Mouse (Mus musculus): Measurements from ENCODE around the gene Pla2g2f. TPM values are rescaled to one million over a fixed set of nuclear protein-coding genes. Genes with fewer than 3 reads are reported as not detected.

Pla2g2f gene
- total and polyA plus RNA-seq, 3 experiments: 0.11 TPM; not detected in 2

DNA sequence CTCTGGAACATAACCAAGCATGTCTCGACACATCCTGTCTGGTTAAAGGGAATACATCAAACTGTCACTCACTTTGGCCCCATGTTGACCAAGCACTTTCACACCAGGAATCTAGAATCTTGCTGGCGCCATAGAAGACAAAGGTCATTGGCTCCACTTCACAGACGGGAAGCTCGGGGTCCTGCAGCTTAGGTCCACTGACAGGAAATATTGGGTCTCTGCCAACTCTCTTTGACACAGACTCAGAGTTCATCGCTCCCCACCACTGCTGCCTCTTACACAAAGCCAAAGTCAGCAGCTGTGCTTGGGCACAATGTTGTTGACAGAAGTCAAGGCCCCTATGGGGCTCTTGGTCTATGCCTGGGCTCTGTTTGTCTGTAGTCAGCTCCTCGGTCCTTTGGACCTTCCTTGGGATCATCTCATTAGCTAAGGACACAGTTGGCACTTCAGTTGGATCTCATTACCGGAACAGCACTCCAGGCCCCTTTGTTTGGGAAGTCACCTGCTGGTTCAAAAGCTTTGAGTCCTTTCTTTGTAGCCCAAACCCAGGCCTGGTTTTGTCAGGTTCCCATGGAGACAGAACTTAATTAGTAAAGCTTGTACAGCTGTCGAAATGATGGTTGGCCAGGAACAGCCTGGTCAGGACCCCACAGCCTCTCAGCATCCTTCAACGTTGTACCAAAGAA is 28.3 kb downstream of the Pla2g2f start:
- Histone ChIP-seq H3K36me3 (replicated peaks) (no peaks in the 10 kb centered on the region), H3K27me3 (ENCODE audit: insufficient read depth, low read length) (no peaks in the 10 kb centered on the region), H3K4me1 (ENCODE audit: insufficient read depth, low read depth, low read length) (no peaks in the 10 kb centered on the region), H3K4me3 (ENCODE audit: low read depth, low read length) (no peak overlapping the region), H3K9me3 (replicated peaks) (peaks cover 87% of the 10 kb centered on the region)
- TF ChIP-seq POLR2AphosphoS5 (IDR thresholded peaks at IDR 0.05; ENCODE audit: insufficient replicate concordance, low read depth, low read length) (no peak), GATA1 (IDR thresholded peaks at IDR 0.05; ENCODE audit: borderline replicate concordance, low read length) (no peak), GATA2 (IDR thresholded peaks at IDR 0.05; ENCODE audit: borderline replicate concordance, low read depth, low read length) (no peak), TAL1 (conservative IDR thresholded peaks at IDR 0.05; ENCODE audit: low read depth, low read length) (no peak), CTCF (IDR thresholded peaks at IDR 0.05; ENCODE audit: low read depth, low read length) (no peak)
- ATAC-seq (ENCODE audit: extremely low read depth, insufficient number of reproducible peaks, low FRiP score, poor library complexity, severe bottlenecking) (no peak), DNase-seq (ENCODE audit: low spot score) (no peak)

DNA sequence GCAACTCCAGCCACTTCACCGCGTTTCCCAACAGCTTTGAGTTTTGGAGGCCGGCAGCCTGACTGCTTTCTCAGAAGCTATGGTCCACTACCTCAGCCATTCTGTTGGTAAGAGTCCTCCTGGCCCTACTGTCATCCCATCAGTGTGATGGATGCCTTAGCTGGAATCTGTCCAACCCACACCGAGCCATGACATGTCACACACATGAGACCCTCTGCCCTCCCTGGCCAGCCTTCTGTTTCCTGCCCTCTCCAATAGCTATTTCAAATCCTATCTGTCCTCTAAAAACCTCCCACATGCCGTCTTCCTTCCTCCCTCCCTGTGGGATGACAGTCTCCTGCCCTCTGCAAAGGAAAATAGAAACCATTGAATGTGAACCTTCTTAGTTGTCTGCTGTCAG is 31.7 kb downstream of the Pla2g2f start:
- H3K27me3 ChIP-seq (ENCODE audit: insufficient read depth, low read length): no peaks in the 10 kb centered on the region; the same call in 1 of the 2 replicates
- no peak for DNase-seq (ENCODE audit: low spot score)
- no peak for ATAC-seq (ENCODE audit: extremely low read depth, insufficient number of reproducible peaks, low FRiP score, poor library complexity, severe bottlenecking)
- peaks cover 84% of the 10 kb centered on the region for H3K9me3 ChIP-seq (replicated peaks)
- no peaks in the 10 kb centered on the region for H3K36me3 ChIP-seq (replicated peaks)
- TF ChIP-seq POLR2AphosphoS5 (IDR thresholded peaks at IDR 0.05; ENCODE audit: insufficient replicate concordance, low read depth, low read length) (no peak), GATA1 (IDR thresholded peaks at IDR 0.05; ENCODE audit: borderline replicate concordance, low read length) (no peak), GATA2 (IDR thresholded peaks at IDR 0.05; ENCODE audit: borderline replicate concordance, low read depth, low read length) (no peak)
- H3K4me1 ChIP-seq (ENCODE audit: insufficient read depth, low read depth, low read length): no peaks in the 10 kb centered on the region
- H3K4me3 ChIP-seq (ENCODE audit: low read depth, low read length): no peak overlapping the region

DNA sequence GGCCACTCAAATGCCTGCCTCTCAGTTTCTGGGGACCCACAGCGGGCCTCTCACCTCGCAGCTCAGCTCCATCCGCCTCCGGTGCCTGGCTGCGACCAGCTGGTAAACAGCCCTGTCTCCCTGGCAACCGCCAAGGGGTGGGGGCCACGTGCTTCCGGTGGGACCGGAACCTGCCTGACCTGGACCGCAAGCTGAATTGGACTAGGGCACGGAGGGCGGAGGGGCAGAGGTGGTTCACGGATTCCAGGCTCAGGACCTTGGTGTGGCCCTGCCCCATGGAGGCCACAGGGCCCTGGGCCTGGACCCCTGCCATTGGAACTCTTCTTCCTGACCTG is 32.3 kb downstream of the Pla2g2f start:
- Histone ChIP-seq H3K9me3 (replicated peaks) (peaks cover 85% of the 10 kb centered on the region), H3K36me3 (replicated peaks) (no peaks in the 10 kb centered on the region), H3K4me1 (ENCODE audit: insufficient read depth, low read depth, low read length) (no peaks in the 10 kb centered on the region), H3K27me3 (ENCODE audit: insufficient read depth, low read length) (no peaks in the 10 kb centered on the region; the same call in 1 of the 2 replicates), H3K4me3 (ENCODE audit: low read depth, low read length) (no peak overlapping the region; the same call in 1 of the 2 replicates)
- no peak for ATAC-seq (ENCODE audit: extremely low read depth, insufficient number of reproducible peaks, low FRiP score, poor library complexity, severe bottlenecking)
- no peak for DNase-seq (ENCODE audit: low spot score)
- TF ChIP-seq GATA2 (IDR thresholded peaks at IDR 0.05; ENCODE audit: borderline replicate concordance, low read depth, low read length) (no peak), GATA1 (IDR thresholded peaks at IDR 0.05; ENCODE audit: borderline replicate concordance, low read length) (no peak), POLR2AphosphoS5 (IDR thresholded peaks at IDR 0.05; ENCODE audit: insufficient replicate concordance, low read depth, low read length) (no peak), CTCF (IDR thresholded peaks at IDR 0.05; ENCODE audit: low read depth, low read length) (no peak), TAL1 (conservative IDR thresholded peaks at IDR 0.05; ENCODE audit: low read depth, low read length) (no peak)

DNA sequence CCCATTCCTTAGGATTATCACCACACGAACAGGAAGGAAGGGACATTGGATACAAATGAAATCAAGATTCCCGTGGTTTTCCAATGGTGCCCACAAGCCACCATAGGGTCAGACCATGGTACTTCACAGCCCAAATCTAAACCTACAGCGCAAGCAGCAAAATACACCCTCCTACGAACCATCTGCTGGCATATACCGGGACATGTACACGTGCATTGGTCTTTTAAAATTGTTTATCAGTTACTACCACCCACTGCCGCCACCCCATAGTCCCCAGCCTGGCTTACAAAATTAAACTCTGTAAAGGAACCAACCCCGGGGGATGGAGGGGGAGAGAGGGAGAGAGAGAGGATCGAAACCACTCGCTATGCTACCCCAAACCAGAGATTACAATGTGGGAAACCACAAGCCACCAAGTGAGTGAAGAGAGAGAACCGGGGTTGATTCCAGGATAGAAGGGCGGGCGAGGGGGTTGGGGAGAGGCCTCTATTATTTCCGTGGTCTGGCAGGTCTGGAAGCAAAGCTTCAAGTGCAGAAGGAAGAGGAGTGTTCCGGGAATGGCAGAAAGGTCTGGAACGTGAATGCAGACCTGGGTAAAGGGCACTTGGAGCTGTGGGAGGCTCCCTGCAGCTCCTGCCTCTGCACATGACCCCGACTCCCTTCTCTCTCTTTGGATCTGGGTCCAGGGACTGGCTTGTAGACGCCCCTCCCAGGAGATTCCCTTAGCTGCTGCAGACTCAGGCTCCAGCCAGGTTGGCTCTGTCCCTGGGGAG is 32.9 kb downstream of the Pla2g2f start, which contains the start of gene Pla2g2c:
Pla2g2c (plus strand) TSS at position 439 of the 773 bp plus-strand sequence.
- Histone ChIP-seq H3K9me3 (replicated peaks) (peaks cover 87% of the 10 kb centered on the region), H3K4me1 (ENCODE audit: insufficient read depth, low read depth, low read length) (no peaks in the 10 kb centered on the region), H3K27me3 (ENCODE audit: insufficient read depth, low read length) (no peaks in the 10 kb centered on the region; the same call in 1 of the 2 replicates), H3K4me3 (ENCODE audit: low read depth, low read length) (no peak within 1 kb of the TSS; the same call in 1 of the 2 replicates), H3K36me3 (replicated peaks) (no peaks in the 10 kb centered on the region)
- no peak for ATAC-seq (ENCODE audit: extremely low read depth, insufficient number of reproducible peaks, low FRiP score, poor library complexity, severe bottlenecking)
- TF ChIP-seq TAL1 (conservative IDR thresholded peaks at IDR 0.05; ENCODE audit: low read depth, low read length) (no peak), POLR2AphosphoS5 (IDR thresholded peaks at IDR 0.05; ENCODE audit: insufficient replicate concordance, low read depth, low read length) (no peak)
- no peak for DNase-seq (ENCODE audit: low spot score)

GRCm38 (mm10) chr4:138723493-138724281 is 33.7 kb downstream of the Pla2g2f start:
- no peaks in the 10 kb centered on the region for H3K36me3 ChIP-seq (replicated peaks)
- H3K4me1 ChIP-seq (ENCODE audit: insufficient read depth, low read depth, low read length): no peaks in the 10 kb centered on the region
- no peak overlapping the region for H3K4me3 ChIP-seq (ENCODE audit: low read depth, low read length)
- H3K9me3 ChIP-seq (replicated peaks): peaks cover 88% of the 10 kb centered on the region
- DNase-seq (ENCODE audit: low spot score) (no peak), ATAC-seq (ENCODE audit: extremely low read depth, insufficient number of reproducible peaks, low FRiP score, poor library complexity, severe bottlenecking) (no peak)
- H3K27me3 ChIP-seq (ENCODE audit: insufficient read depth, low read length): no peaks in the 10 kb centered on the region; the same call in 1 of the 2 replicates
- no peak for TF ChIP-seq CTCF (IDR thresholded peaks at IDR 0.05; ENCODE audit: low read depth, low read length)
- TF ChIP-seq POLR2AphosphoS5 (IDR thresholded peaks at IDR 0.05; ENCODE audit: insufficient replicate concordance, low read depth, low read length): no peak
- TF ChIP-seq GATA2 (IDR thresholded peaks at IDR 0.05; ENCODE audit: borderline replicate concordance, low read depth, low read length): no peak
- TF ChIP-seq GATA1 (IDR thresholded peaks at IDR 0.05; ENCODE audit: borderline replicate concordance, low read length): no peak
- no peak for TF ChIP-seq TAL1 (conservative IDR thresholded peaks at IDR 0.05; ENCODE audit: low read depth, low read length)

DNA sequence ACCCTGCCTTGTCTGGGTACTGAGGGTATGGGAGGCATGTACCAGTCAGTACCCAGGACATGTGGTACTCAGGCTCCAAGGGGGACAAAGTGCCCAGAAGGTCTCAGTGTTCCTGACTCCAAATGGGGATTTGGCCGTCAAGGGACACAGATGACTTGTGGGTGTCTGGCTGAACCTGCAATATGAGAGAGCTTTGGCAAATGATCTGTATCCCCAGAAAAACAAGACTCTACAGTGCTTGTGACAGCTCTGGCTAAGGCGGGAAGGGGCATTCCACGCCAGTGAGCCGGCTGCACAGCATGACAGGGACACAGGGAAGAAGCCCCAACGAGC is 38.2 kb downstream of the Pla2g2f start:
- no peaks in the 10 kb centered on the region; the same call in 1 of the 2 replicates for H3K27me3 ChIP-seq (ENCODE audit: insufficient read depth, low read length)
- no peak for ATAC-seq (ENCODE audit: extremely low read depth, insufficient number of reproducible peaks, low FRiP score, poor library complexity, severe bottlenecking)
- no peaks in the 10 kb centered on the region for H3K36me3 ChIP-seq (replicated peaks)
- peaks cover 70% of the 10 kb centered on the region for H3K9me3 ChIP-seq (replicated peaks)
- TF ChIP-seq GATA2 (IDR thresholded peaks at IDR 0.05; ENCODE audit: borderline replicate concordance, low read depth, low read length) (no peak), TAL1 (conservative IDR thresholded peaks at IDR 0.05; ENCODE audit: low read depth, low read length) (no peak), CTCF (IDR thresholded peaks at IDR 0.05; ENCODE audit: low read depth, low read length) (no peak), GATA1 (IDR thresholded peaks at IDR 0.05; ENCODE audit: borderline replicate concordance, low read length) (no peak), POLR2AphosphoS5 (IDR thresholded peaks at IDR 0.05; ENCODE audit: insufficient replicate concordance, low read depth, low read length) (no peak)
- DNase-seq (ENCODE audit: low spot score): no peak
- H3K4me3 ChIP-seq (ENCODE audit: low read depth, low read length): no peak overlapping the region
- no peaks in the 10 kb centered on the region for H3K4me1 ChIP-seq (ENCODE audit: insufficient read depth, low read depth, low read length)

All from G1E (cell line).